Mouse (Mus musculus) heart, embryonic 11.5 days (tissue): Measurements from ENCODE around the gene Tas2r135. TPM values are rescaled to one million over a fixed set of nuclear protein-coding genes. Genes with fewer than 3 reads are reported as not detected.

Source experiments
- ATAC-seq: fragments of 200-750 bp; cut with Nextera tagmentation; replicated peaks from 2 replicates; pipeline ENCODE4 v1.8.0; 2017; ENCODE audit warnings: moderate library complexity; ENCODE audit not compliant: insufficient number of reproducible peaks, low FRiP score, low TSS enrichment
- H3K27ac ChIP-seq: fragments of 300-500 bp; sonication (generic); 2 replicates; pipeline ENCODE4 v1.5.1; 2014; ENCODE audit warnings: mild to moderate bottlenecking, low read depth, low read length
- H3K27me3 ChIP-seq: fragments of 300-500 bp; sonication (generic); 2 replicates; pipeline ENCODE4 v1.6.1; 2014; ENCODE audit warnings: mild to moderate bottlenecking, low read length, mixed read lengths; ENCODE audit not compliant: control insufficient read depth, insufficient read depth
- H3K36me3 ChIP-seq: fragments of 300-500 bp; sonication (generic); 2 replicates; pipeline ENCODE4 v1.6.1; 2014; ENCODE audit warnings: mild to moderate bottlenecking, low read length, moderate library complexity, mixed read lengths; ENCODE audit not compliant: control insufficient read depth, insufficient read depth
- H3K4me1 ChIP-seq: fragments of 300-500 bp; sonication (generic); 2 replicates; pipeline ENCODE4 v1.6.1; 2014; ENCODE audit warnings: low read length; ENCODE audit not compliant: control insufficient read depth, insufficient read depth
- H3K4me2 ChIP-seq: fragments of 300-500 bp; sonication (generic); 2 replicates; pipeline ENCODE4 v1.6.1; 2014; ENCODE audit warnings: mild to moderate bottlenecking, moderate library complexity
- H3K4me3 ChIP-seq: fragments of 300-500 bp; sonication (generic); 2 replicates; pipeline ENCODE4 v1.5.1; 2014; ENCODE audit warnings: low read depth, low read length
- H3K9ac ChIP-seq: fragments of 300-500 bp; sonication (generic); 2 replicates; pipeline ENCODE4 v1.6.1; 2014; ENCODE audit warnings: mild to moderate bottlenecking, low read depth, low read length, moderate library complexity
- H3K9me3 ChIP-seq: fragments of 300-500 bp; sonication (generic); replicated peaks from 2 replicates; pipeline ENCODE4 v1.6.1; 2016; ENCODE audit warnings: low read length; ENCODE audit not compliant: control insufficient read depth
- WGBS: fragments of 180-500 bp; shearing (Covaris S2); extraction: QIAGEN DNeasy Blood & Tissue Kit; methylation state at CpG from one replicate; pipeline ENCODE4 v1.1.7; 2014; ENCODE audit not compliant: insufficient replicate concordance; 5-methylcytosine and 5-hydroxymethylcytosine counted together
- polyA plus RNA-seq: library from polyadenylated mRNA; unstranded; fragments of >200 nt; fragmentation: Nextera tagmentation; extraction: Ambion mirVana; gene quantifications from 2 replicates; pipeline ENCODE4 v1.2.1, GENCODE M21; 2014

Gene Tas2r135
- not detected in 2 replicates for polyA plus RNA-seq

- H3K4me2 ChIP-seq, result no peak within 1 kb of the TSS
- no peaks in the 10 kb centered on the region for H3K9me3 ChIP-seq
- H3K27me3 ChIP-seq, result 0 out of 2 replicates have a peak, but pooled peaks cover 2% of the 10 kb centered on the region
- no peak within 1 kb of the TSS for H3K4me3 ChIP-seq
- H3K9ac ChIP-seq, result no peak within 1 kb of the TSS
- ATAC-seq, result no peak
- H3K27ac ChIP-seq, result no peak within 1 kb of the TSS
- H3K4me1 ChIP-seq, result peaks cover 3% of the 10 kb centered on the region; the same call in 1 of the 2 replicates
- 77% methylated on average over 2 of the region's 2 CpGs for WGBS
- H3K36me3 ChIP-seq, result no peaks in the 10 kb centered on the region
Observed at GRCm38 (mm10) chr6:42405134-42405533, at the start of gene Tas2r135. Gene Tas2r135, plus strand, starts transcription at chr6:42405434.

GRCm38 (mm10) chr6:42355794-42356600, 49.2 kb upstream of the Tas2r135 start:
- 89% methylated on average over 13 of the region's 13 CpGs for WGBS
- Histone ChIP-seq H3K4me1 (peaks cover 68% of the 10 kb centered on the region), H3K9ac (no peak overlapping the region), H3K27me3 (no peaks in the 10 kb centered on the region), H3K9me3 (no peaks in the 10 kb centered on the region), H3K36me3 (peaks cover 40% of the 10 kb centered on the region), H3K4me2 (no peak overlapping the region), H3K27ac (no peak overlapping the region), H3K4me3 (no peak overlapping the region)
- ATAC-seq, result no peak

GRCm38 (mm10) chr6:42356913-42357312, 48.3 kb upstream of the Tas2r135 start:
- WGBS, result 85% methylated on average over 5 of the region's 5 CpGs
- 0 out of 2 replicates have a peak overlapping the region, but pooled peaks have one; percentile 4 for H3K27ac ChIP-seq
- peaks cover 44% of the 10 kb centered on the region for H3K36me3 ChIP-seq
- H3K4me3 ChIP-seq, result no peak overlapping the region
- no peak overlapping the region for H3K9ac ChIP-seq
- ATAC-seq, result no peak
- peaks cover 65% of the 10 kb centered on the region for H3K4me1 ChIP-seq
- H3K4me2 ChIP-seq, result no peak overlapping the region
- no peaks in the 10 kb centered on the region for H3K27me3 ChIP-seq
- H3K9me3 ChIP-seq, result no peaks in the 10 kb centered on the region

- no peak overlapping the region for H3K4me2 ChIP-seq
- ATAC-seq, result no peak
- H3K9me3 ChIP-seq, result no peaks in the 10 kb centered on the region
- H3K9ac ChIP-seq, result no peak overlapping the region; the same call in 1 of the 2 replicates
- peaks cover 65% of the 10 kb centered on the region for H3K4me1 ChIP-seq
- H3K27ac ChIP-seq, result peak overlapping the region; percentile 35; the same call in 1 of the 2 replicates
- H3K36me3 ChIP-seq, result peaks cover 40% of the 10 kb centered on the region
- no peaks in the 10 kb centered on the region for H3K27me3 ChIP-seq
- H3K4me3 ChIP-seq, result no peak overlapping the region
- 43% methylated on average over 6 of the region's 6 CpGs for WGBS
Observed at GRCm38 (mm10) chr6:42357901-42358300, 47.3 kb upstream of the Tas2r135 start.

GRCm38 (mm10) chr6:42358901-42359300, 46.3 kb upstream of the Tas2r135 start:
- Histone ChIP-seq H3K27ac (peak overlapping the region; percentile 60), H3K4me3 (no peak overlapping the region), H3K27me3 (no peaks in the 10 kb centered on the region), H3K4me2 (no peak overlapping the region), H3K36me3 (peaks cover 40% of the 10 kb centered on the region), H3K4me1 (peaks cover 62% of the 10 kb centered on the region), H3K9me3 (no peaks in the 10 kb centered on the region), H3K9ac (no peak overlapping the region)
- WGBS, result 83% methylated on average over 12 of the region's 12 CpGs
- no peak for ATAC-seq

- peaks cover 56% of the 10 kb centered on the region for H3K4me1 ChIP-seq
- no peak overlapping the region for H3K4me2 ChIP-seq
- WGBS, result 51% methylated on average over 9 of the region's 9 CpGs
- no peaks in the 10 kb centered on the region for H3K9me3 ChIP-seq
- H3K27me3 ChIP-seq, result no peaks in the 10 kb centered on the region
- no peak overlapping the region for H3K4me3 ChIP-seq
- H3K27ac ChIP-seq, result peak overlapping the region; percentile 66
- no peak for ATAC-seq
- no peak overlapping the region for H3K9ac ChIP-seq
- H3K36me3 ChIP-seq, result peaks cover 40% of the 10 kb centered on the region
Observed at GRCm38 (mm10) chr6:42359364-42360147, 45.7 kb upstream of the Tas2r135 start.

GRCm38 (mm10) chr6:42360231-42360840, 44.9 kb upstream of the Tas2r135 start:
- no peak overlapping the region for H3K4me2 ChIP-seq
- H3K9me3 ChIP-seq, result no peaks in the 10 kb centered on the region
- H3K4me1 ChIP-seq, result peaks cover 49% of the 10 kb centered on the region
- H3K27ac ChIP-seq, result peak overlapping the region; percentile 66; the same call in 1 of the 2 replicates
- WGBS, result 81% methylated on average over 6 of the region's 6 CpGs
- H3K4me3 ChIP-seq, result no peak overlapping the region
- ATAC-seq, result no peak
- H3K9ac ChIP-seq, result no peak overlapping the region
- peaks cover 40% of the 10 kb centered on the region for H3K36me3 ChIP-seq
- no peaks in the 10 kb centered on the region for H3K27me3 ChIP-seq
